Mouse (Mus musculus) stomach, embryonic 14.5 days (tissue): ENCODE data around the gene Fam84a. TPM values are rescaled to one million over a fixed set of nuclear protein-coding genes. Genes with fewer than 3 reads are reported as not detected.

Source experiments
- ATAC-seq: fragments of 200-750 bp; cut with Nextera tagmentation; 2 replicates; pipeline ENCODE4 v1.8.0; 2017; ENCODE audit warnings: low read depth, moderate TSS enrichment; ENCODE audit not compliant: insufficient number of reproducible peaks, insufficient read depth, low FRiP score
- H3K27ac ChIP-seq: fragments of 300-500 bp; sonication (generic); 2 replicates; pipeline ENCODE4 v1.5.1; 2014; ENCODE audit warnings: mild to moderate bottlenecking, low read length, moderate library complexity, mixed read lengths
- H3K27me3 ChIP-seq: fragments of 300-500 bp; sonication (generic); 2 replicates; pipeline ENCODE4 v1.6.1; 2014; ENCODE audit warnings: low read length, control low read depth, mixed read lengths; ENCODE audit not compliant: control insufficient read depth, insufficient read depth
- H3K36me3 ChIP-seq: fragments of 300-500 bp; sonication (generic); 2 replicates; pipeline ENCODE4 v1.6.1; 2014; ENCODE audit warnings: mild to moderate bottlenecking, control low read depth, low read length, moderate library complexity, mixed read lengths; ENCODE audit not compliant: control insufficient read depth, insufficient read depth
- H3K4me1 ChIP-seq: fragments of 300-500 bp; sonication (generic); 2 replicates; pipeline ENCODE4 v1.6.1; 2014; ENCODE audit warnings: low read length, control low read depth, mixed read lengths; ENCODE audit not compliant: control insufficient read depth, insufficient read depth
- H3K4me2 ChIP-seq: fragments of 300-500 bp; sonication (generic); replicated peaks from 2 replicates; pipeline ENCODE4 v1.6.1; 2014; ENCODE audit warnings: low read depth, low read length, control low read depth
- H3K4me3 ChIP-seq: fragments of 300-500 bp; sonication (generic); 2 replicates; pipeline ENCODE4 v1.5.1; 2014; ENCODE audit warnings: low read depth, low read length, control low read depth
- H3K9ac ChIP-seq: fragments of 300-500 bp; sonication (generic); replicated peaks from 2 replicates; pipeline ENCODE4 v1.6.1; 2014; ENCODE audit warnings: low read depth, mild to moderate bottlenecking, control low read depth, low read length, moderate library complexity, mixed read lengths
- H3K9me3 ChIP-seq: fragments of 300-500 bp; sonication (generic); 2 replicates; pipeline ENCODE4 v1.6.1; 2016; ENCODE audit warnings: low read depth, low read length, control low read depth; ENCODE audit not compliant: control insufficient read depth
- WGBS: fragments of 180-500 bp; shearing (Covaris S2); extraction: QIAGEN DNeasy Blood & Tissue Kit; methylation state at CpG from one replicate; pipeline ENCODE4 v1.1.7; 2014; 5-methylcytosine and 5-hydroxymethylcytosine counted together
- polyA plus RNA-seq: library from polyadenylated mRNA; unstranded; fragments of >200 nt; fragmentation: Nextera tagmentation; extraction: Ambion mirVana; gene quantifications from 2 replicates; pipeline ENCODE4 v1.2.1, GENCODE M21; 2014

Gene Fam84a
- 28.3 and 30.9 TPM in 2 replicates for polyA plus RNA-seq

GRCm38 (mm10) chr12:14151921-14152320, at the start of gene Fam84a:
Gene Fam84a (minus strand): TSS chr12:14152054.
- peaks cover 9% of the 10 kb centered on the region; the same call in 1 of the 2 replicates for H3K27me3 ChIP-seq
- H3K4me3 ChIP-seq, result peak within 1 kb of the TSS; percentile 49
- H3K4me1 ChIP-seq, result peaks cover 5% of the 10 kb centered on the region; the same call in 1 of the 2 replicates
- H3K4me2 ChIP-seq, result peak within 1 kb of the TSS; percentile 67
- peak within 1 kb of the TSS; percentile 21; the same call in 1 of the 2 replicates for H3K9ac ChIP-seq
- under 1% methylated on average over 31 of the region's 31 CpGs for WGBS
- no peak within 1 kb of the TSS for H3K27ac ChIP-seq
- ATAC-seq, result peak; percentile 94
- H3K9me3 ChIP-seq, result no peaks in the 10 kb centered on the region
- H3K36me3 ChIP-seq, result no peaks in the 10 kb centered on the region

- 69% methylated on average over 3 of the region's 3 CpGs for WGBS
Observed at GRCm38 (mm10) chr12:14195479-14195878, 43.6 kb upstream of the Fam84a start.

GRCm38 (mm10) chr12:14186689-14187195, 34.9 kb upstream of the Fam84a start:
- no peaks in the 10 kb centered on the region for H3K9me3 ChIP-seq
- H3K27me3 ChIP-seq, result no peaks in the 10 kb centered on the region
- no peak overlapping the region for H3K4me3 ChIP-seq
- H3K4me1 ChIP-seq, result no peaks in the 10 kb centered on the region
- H3K4me2 ChIP-seq, result no peak overlapping the region
- 67% methylated on average over 3 of the region's 3 CpGs for WGBS
- H3K36me3 ChIP-seq, result no peaks in the 10 kb centered on the region
- no peak overlapping the region for H3K9ac ChIP-seq
- no peak for ATAC-seq
- H3K27ac ChIP-seq, result no peak overlapping the region

More at GRCm38 (mm10) chr12:14195479-14195878, 43.6 kb upstream of the Fam84a start:
- no peak overlapping the region for H3K27ac ChIP-seq
- H3K27me3 ChIP-seq, result no peaks in the 10 kb centered on the region
- ATAC-seq, result no peak
- no peak overlapping the region for H3K4me2 ChIP-seq
- no peak overlapping the region for H3K4me3 ChIP-seq
- no peaks in the 10 kb centered on the region for H3K9me3 ChIP-seq
- H3K4me1 ChIP-seq, result no peaks in the 10 kb centered on the region
- H3K36me3 ChIP-seq, result no peaks in the 10 kb centered on the region
- no peak overlapping the region for H3K9ac ChIP-seq

- H3K9me3 ChIP-seq, result no peaks in the 10 kb centered on the region
- no peak overlapping the region for H3K4me2 ChIP-seq
- no peaks in the 10 kb centered on the region for H3K36me3 ChIP-seq
- H3K4me1 ChIP-seq, result no peaks in the 10 kb centered on the region
- H3K4me3 ChIP-seq, result no peak overlapping the region
- WGBS, result 37% methylated on average over 2 of the region's 2 CpGs
- no peak overlapping the region for H3K9ac ChIP-seq
- peak; percentile 53; the same call in 1 of the 2 replicates for ATAC-seq
- no peak overlapping the region for H3K27ac ChIP-seq
- no peaks in the 10 kb centered on the region for H3K27me3 ChIP-seq
Observed at GRCm38 (mm10) chr12:14165713-14166112, 13.9 kb upstream of the Fam84a start.

GRCm38 (mm10) chr12:14164936-14165335, 13.1 kb upstream of the Fam84a start:
- ATAC-seq, result no peak
- no peak overlapping the region for H3K9ac ChIP-seq
- no peaks in the 10 kb centered on the region for H3K9me3 ChIP-seq
- no peaks in the 10 kb centered on the region for H3K36me3 ChIP-seq
- H3K4me2 ChIP-seq, result no peak overlapping the region
- no peak overlapping the region for H3K27ac ChIP-seq
- H3K4me3 ChIP-seq, result no peak overlapping the region
- H3K27me3 ChIP-seq, result no peaks in the 10 kb centered on the region
- 95% methylated on average over 1 of the region's 1 CpGs for WGBS
- H3K4me1 ChIP-seq, result no peaks in the 10 kb centered on the region

- Histone ChIP-seq H3K4me3 (peak overlapping the region; percentile 49), H3K27me3 (peaks cover 9% of the 10 kb centered on the region; the same call in 1 of the 2 replicates), H3K36me3 (no peaks in the 10 kb centered on the region), H3K4me2 (peak overlapping the region; percentile 67), H3K9me3 (no peaks in the 10 kb centered on the region), H3K27ac (no peak overlapping the region), H3K9ac (0 out of 2 replicates have a peak overlapping the region, but pooled peaks have one; percentile 21), H3K4me1 (peaks cover 5% of the 10 kb centered on the region; the same call in 1 of the 2 replicates)
- no peak for ATAC-seq
- WGBS, result 2% methylated on average over 14 of the region's 14 CpGs
Observed at GRCm38 (mm10) chr12:14152426-14152825, 572 bp upstream of the Fam84a start.

- Histone ChIP-seq H3K4me2 (peak overlapping the region; percentile 67), H3K27ac (no peak overlapping the region), H3K9ac (peak overlapping the region; percentile 14; the same call in 1 of the 2 replicates), H3K4me1 (peaks cover 5% of the 10 kb centered on the region; the same call in 1 of the 2 replicates), H3K27me3 (peaks cover 9% of the 10 kb centered on the region; the same call in 1 of the 2 replicates), H3K36me3 (no peaks in the 10 kb centered on the region), H3K9me3 (no peaks in the 10 kb centered on the region), H3K4me3 (peak overlapping the region; percentile 49)
- 6% methylated on average over 19 of the region's 19 CpGs for WGBS
- peak; percentile 33; the same call in 1 of the 2 replicates for ATAC-seq
Observed at GRCm38 (mm10) chr12:14150936-14151631, 770 bp downstream of the Fam84a start.

GRCm38 (mm10) chr12:14150568-14150909, 1.3 kb downstream of the Fam84a start:
- 3% methylated on average over 20 of the region's 20 CpGs for WGBS
- Histone ChIP-seq H3K4me1 (peaks cover 5% of the 10 kb centered on the region; the same call in 1 of the 2 replicates), H3K27ac (no peak overlapping the region), H3K36me3 (no peaks in the 10 kb centered on the region), H3K9me3 (no peaks in the 10 kb centered on the region), H3K9ac (peak overlapping the region; percentile 26), H3K4me2 (peak overlapping the region; percentile 67), H3K4me3 (peak overlapping the region; percentile 49), H3K27me3 (peaks cover 9% of the 10 kb centered on the region; the same call in 1 of the 2 replicates)
- ATAC-seq, result no peak
